Mouse (Mus musculus): ENCODE measurements around the gene Agbl2. TPM values are rescaled to one million over a fixed set of nuclear protein-coding genes. Genes with fewer than 3 reads are reported as not detected.

Agbl2 gene
- under 1 TPM in 2 of 26 experiments, not detected in 24; 0.16 to 0.47 TPM for total RNA-seq (2018; cell fraction: chromatin; rRNA removed)
- not detected for total RNA-seq (2018; cell fraction: cytosol; rRNA removed)
- not detected for total RNA-seq (2018; cell fraction: nucleus; rRNA removed)
- not detected in 3 replicates for polyA plus RNA-seq (2018)

DNA sequence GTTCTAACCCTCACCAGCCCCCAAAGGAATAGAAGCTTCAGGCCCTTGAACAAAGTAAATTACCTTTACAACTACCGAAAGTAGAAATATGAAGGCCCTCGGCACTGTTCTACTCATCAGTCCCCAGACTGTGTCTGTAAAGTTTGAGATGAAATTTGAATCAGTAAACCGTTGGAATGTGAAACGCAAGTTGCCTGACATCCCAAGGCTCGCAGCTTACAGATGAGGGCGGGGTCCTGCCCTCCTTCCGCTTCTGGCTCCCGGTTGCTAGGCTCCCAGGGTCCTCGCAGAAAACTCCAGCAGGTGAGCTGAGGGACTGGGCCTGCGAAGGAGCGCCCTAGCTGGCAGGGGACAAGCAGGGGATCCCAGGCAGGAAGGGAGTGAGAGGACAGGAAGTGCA is at the start of gene Agbl2:
Agbl2 (plus strand) TSS at position 270 of the 400 bp plus-strand sequence.
- Histone ChIP-seq H3K27ac (no peak within 1 kb of the TSS), H3K79me2 (ENCODE audit: inconsistent target) (no peaks in the 10 kb centered on the region), H3K4me3 (ENCODE audit: inconsistent target) (no peak within 1 kb of the TSS), H3K36me3 (ENCODE audit: inconsistent target) (peaks cover 37% of the 10 kb centered on the region)
- WGBS (ENCODE audit: missing documents): 14% methylated on average over 11 of the region's 11 CpGs

DNA sequence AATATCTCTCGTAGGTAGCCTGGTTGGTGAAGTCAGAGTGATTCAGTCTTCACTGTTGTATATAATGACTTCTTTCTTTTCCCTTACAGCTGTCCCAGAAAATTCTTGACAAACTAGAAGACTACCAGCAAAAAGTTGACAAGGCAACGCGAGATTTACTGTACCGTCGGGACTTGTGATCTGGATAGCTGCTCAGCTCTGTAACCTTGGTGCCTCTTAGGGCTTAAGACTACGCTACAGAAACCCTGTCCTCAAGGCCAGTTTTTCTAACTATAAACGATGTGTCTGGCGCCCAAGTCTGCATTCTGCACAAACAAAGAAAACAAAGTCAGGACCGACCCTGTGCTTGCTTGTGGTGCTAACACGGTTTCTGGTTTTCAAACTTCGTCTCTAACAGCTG is 47.2 kb upstream of the Agbl2 start:
- Histone ChIP-seq H3K79me2 (ENCODE audit: inconsistent target) (no peaks in the 10 kb centered on the region), H3K36me3 (ENCODE audit: inconsistent target) (peaks cover 49% of the 10 kb centered on the region), H3K4me3 (ENCODE audit: inconsistent target) (no peak overlapping the region), H3K27ac (no peak overlapping the region)
- WGBS (ENCODE audit: missing documents): 95% methylated on average over 11 of the region's 11 CpGs

DNA sequence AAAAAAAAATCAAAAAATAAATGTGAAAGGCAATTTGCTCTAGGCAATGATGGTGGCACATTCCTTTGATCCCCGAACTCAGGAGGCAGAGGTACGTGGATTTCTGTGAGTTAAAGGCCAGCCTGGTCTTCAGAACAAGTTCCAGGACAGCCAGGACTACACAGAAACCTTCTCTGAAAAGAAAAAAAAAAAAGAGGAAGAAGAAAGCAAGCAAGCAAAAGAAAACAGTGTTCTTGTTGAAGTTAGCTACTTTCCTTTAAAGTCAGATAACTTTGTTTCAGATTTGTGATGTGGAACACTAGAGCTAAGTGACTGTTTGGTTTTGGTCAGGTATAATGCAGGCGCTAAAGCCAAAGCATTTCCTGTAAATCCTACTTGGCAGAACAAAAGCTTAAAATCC is 43.7 kb upstream of the Agbl2 start:
- WGBS (ENCODE audit: missing documents): 72% methylated on average over 3 of the region's 3 CpGs
- no peak overlapping the region for H3K27ac ChIP-seq
- no peak overlapping the region for H3K4me3 ChIP-seq (ENCODE audit: inconsistent target)
- H3K36me3 ChIP-seq (ENCODE audit: inconsistent target): peaks cover 21% of the 10 kb centered on the region; the same call in 1 of the 2 replicates
- H3K79me2 ChIP-seq (ENCODE audit: inconsistent target): no peaks in the 10 kb centered on the region

DNA sequence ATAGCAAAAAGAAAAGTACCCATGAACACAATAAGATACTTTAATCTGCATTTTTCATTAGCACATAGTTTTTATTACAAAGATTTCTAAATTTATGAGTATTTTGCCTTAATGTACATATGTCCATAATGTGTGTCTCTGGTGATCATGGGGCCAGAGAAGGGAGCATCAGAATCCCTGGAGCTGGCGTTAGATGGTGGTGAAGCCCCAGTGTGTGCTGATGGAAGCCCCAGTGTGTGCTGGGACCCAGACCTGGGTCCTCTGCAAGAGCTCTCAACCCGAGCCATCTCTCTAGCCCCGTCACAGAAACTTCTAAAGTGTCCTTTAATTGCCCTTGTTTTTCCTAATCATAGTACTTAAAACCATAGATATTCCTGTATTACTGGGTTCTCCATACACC is 43.2 kb upstream of the Agbl2 start:
- H3K36me3 ChIP-seq (ENCODE audit: inconsistent target): peaks cover 18% of the 10 kb centered on the region; the same call in 1 of the 2 replicates
- H3K27ac ChIP-seq: no peak overlapping the region
- H3K79me2 ChIP-seq (ENCODE audit: inconsistent target): no peaks in the 10 kb centered on the region
- WGBS (ENCODE audit: missing documents): 95% methylated on average over 3 of the region's 3 CpGs
- no peak overlapping the region for H3K4me3 ChIP-seq (ENCODE audit: inconsistent target)

DNA sequence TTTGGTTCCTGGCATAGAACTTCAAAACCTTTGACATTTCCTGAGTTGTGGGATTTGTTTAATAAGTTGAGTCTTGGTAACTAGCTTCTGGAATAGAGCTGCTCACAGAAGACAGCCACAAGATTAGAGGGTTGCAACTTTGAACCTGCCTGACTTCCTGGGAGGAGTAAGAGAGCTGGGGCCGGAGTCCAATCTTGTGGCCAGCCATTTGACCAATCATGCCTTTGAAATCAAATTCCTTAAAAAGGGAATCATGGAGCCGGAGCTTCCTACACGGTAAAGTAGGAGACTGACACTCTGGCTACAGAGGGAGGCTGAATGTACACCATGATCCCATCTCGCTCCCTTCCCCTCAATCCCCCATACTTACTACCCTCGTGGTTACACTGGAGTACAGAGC is 42.6 kb upstream of the Agbl2 start:
- Histone ChIP-seq H3K27ac (no peak overlapping the region), H3K4me3 (ENCODE audit: inconsistent target) (no peak overlapping the region), H3K79me2 (ENCODE audit: inconsistent target) (no peaks in the 10 kb centered on the region), H3K36me3 (ENCODE audit: inconsistent target) (peaks cover 12% of the 10 kb centered on the region; the same call in 1 of the 2 replicates)
- WGBS (ENCODE audit: missing documents): 92% methylated on average over 5 of the region's 5 CpGs

DNA sequence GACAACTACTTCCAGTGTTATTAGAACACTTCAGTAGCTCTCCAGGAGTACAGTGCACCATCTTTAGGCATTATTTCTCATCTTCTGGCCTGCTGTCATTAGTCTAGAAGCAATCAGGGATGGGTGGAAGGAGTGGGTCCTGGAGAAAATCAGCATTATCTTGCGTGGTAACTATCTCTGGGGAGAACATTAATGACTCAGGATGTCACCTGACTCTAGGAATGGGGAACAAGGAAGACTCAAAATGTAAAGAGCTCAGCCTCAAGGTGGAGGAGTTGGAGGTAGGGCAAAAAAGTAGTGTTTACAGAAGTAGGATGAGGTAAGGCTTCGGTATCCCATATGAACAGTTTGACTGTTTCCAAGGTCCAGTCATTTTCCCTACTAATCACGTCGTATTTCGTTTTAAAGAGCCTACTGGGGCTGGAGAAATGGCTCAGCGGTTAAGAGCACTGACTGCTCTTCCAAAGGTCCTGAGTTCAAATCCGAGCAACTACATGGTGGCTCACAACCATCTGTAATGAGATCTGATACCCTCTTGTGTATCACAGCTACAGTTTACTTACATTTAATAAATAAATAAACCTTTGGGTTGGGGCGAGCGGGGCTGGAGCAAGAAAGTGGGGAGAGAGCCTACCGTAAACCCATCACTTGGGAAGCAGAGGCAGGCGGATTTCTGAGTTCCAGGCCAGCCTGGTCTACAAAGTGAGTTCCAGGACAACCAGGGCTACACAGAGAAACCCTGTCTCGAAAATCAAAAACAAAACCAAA is 38.1 kb upstream of the Agbl2 start:
- Histone ChIP-seq H3K36me3 (ENCODE audit: inconsistent target) (no peaks in the 10 kb centered on the region; the same call in 1 of the 2 replicates), H3K4me3 (ENCODE audit: inconsistent target) (peak overlapping the region; percentile 80), H3K79me2 (ENCODE audit: inconsistent target) (peaks cover 37% of the 10 kb centered on the region), H3K27ac (peak overlapping the region; percentile 92)
- 64% methylated on average over 12 of the region's 12 CpGs for WGBS (ENCODE audit: missing documents)

DNA sequence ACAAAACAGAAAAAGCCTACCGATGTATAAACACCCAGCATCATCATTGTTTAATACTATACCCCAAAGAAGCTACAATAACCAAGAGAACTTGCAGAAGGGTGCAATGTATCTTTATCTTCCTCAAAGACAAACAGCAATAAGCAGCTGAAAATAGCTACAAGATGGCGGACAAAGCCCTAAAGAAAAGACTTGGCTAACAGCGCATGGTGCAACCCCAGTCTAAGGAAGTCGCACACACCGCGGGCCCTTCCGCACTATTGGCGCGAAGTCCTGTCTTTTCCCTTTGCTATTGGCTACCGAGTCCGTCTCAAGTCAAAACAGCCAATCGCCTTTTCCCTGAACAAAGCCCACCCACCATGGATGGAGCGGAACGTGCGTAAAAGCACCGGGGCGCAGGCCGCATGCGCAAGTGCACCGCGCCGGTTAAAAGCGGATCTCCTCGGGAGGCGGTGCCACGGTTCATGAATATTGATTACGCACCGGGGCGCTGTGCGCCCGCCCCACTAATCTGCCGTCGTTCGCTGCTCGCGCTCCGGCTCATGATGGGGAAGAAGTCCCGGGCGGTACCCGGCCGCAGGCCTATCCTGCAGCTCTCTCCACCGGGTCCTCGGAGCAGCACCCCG is 37.4 kb upstream of the Agbl2 start, which contains the start of gene Fnbp4:
Fnbp4 (plus strand) TSS at position 318 of the 626 bp plus-strand sequence.
- Histone ChIP-seq H3K36me3 (ENCODE audit: inconsistent target) (no peaks in the 10 kb centered on the region; the same call in 1 of the 2 replicates), H3K4me3 (ENCODE audit: inconsistent target) (peak within 1 kb of the TSS; percentile 80), H3K79me2 (ENCODE audit: inconsistent target) (peaks cover 44% of the 10 kb centered on the region), H3K27ac (peak within 1 kb of the TSS; percentile 92)
- WGBS (ENCODE audit: missing documents): under 1% methylated on average over 44 of the region's 44 CpGs

DNA sequence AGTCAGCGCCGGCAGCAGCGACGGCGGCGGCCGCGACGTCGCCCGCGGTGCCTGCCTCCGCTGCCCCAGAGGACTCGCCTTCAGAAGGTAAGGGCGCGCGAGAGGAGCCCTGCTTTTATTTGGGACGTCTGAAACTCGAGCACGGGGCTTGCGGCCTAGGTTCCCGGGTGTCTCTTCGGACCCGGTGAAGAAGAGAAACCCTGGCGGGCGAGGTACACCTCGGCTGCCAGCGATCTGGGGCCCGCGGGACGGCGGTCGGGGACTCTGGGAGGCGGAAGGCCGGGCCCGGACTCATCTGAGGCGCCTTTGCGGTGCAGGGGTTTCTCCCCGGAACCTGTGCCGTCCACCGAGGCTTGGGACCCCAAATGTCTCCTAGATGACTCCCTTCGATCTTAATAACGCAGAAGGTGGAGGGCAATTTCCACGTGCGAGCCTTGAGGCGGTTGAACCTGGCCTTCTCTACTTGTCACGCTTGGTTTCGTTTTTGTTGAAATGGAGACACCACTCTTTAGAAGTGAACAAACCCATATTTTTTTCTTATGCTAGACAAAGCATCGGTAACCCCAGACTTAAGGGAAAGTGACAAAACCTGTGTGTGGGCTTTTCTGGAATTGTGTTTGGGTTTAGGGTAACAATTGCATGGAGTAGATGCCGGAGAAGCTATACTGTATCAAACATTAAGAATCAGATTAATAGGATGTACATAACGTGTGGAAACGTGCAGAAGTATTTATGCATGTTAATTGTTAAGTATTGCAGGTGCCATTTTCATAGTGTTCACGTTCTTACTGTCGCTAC is 36.6 kb upstream of the Agbl2 start:
- Histone ChIP-seq H3K79me2 (ENCODE audit: inconsistent target) (peaks cover 52% of the 10 kb centered on the region), H3K27ac (peak overlapping the region; percentile 51), H3K4me3 (ENCODE audit: inconsistent target) (peak overlapping the region; percentile 80), H3K36me3 (ENCODE audit: inconsistent target) (peaks cover 2% of the 10 kb centered on the region; the same call in 1 of the 2 replicates)
- under 1% methylated on average over 54 of the region's 54 CpGs for WGBS (ENCODE audit: missing documents)

DNA sequence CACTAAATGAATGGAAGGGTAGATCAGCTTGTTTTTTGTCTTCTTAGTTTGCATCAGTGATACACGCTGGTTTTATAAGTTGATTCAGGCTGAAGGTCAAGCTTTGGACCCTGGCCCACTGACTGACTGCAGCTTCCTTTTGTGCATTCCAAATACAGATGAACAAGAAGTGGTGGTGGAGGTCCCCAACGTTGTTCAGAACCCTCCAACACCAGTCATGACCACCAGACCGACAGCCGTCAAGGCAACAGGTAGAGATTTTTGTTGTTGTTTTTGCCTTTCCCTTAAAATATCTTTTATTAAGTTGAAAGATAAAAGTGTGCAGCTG is 36.0 kb upstream of the Agbl2 start:
- H3K4me3 ChIP-seq (ENCODE audit: inconsistent target): peak overlapping the region; percentile 80
- H3K79me2 ChIP-seq (ENCODE audit: inconsistent target): peaks cover 58% of the 10 kb centered on the region
- WGBS (ENCODE audit: missing documents): 0% methylated on average over 4 of the region's 4 CpGs
- peak overlapping the region; percentile 51 for H3K27ac ChIP-seq
- H3K36me3 ChIP-seq (ENCODE audit: inconsistent target): peaks cover 8% of the 10 kb centered on the region

DNA sequence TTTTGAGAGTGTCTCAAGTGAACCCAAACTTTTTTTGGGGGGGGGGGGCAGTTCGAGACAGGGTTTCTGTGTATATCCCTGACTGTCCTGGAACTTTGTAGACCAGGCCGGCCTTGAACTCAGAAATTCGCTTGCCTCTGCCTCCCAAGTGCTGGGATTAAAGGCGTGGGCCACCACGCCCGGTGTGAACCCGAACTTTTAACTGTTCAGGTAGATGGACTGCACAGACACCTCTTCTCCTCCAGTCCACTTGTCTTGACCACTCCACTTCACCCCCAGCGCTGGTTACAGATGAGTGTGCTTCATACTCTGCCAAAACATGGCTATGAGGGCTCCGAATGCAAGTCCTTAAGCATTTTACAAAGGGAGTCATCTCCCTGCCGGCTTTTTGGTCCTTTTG is 35.4 kb upstream of the Agbl2 start:
- Histone ChIP-seq H3K27ac (no peak overlapping the region), H3K4me3 (ENCODE audit: inconsistent target) (peak overlapping the region; percentile 80), H3K36me3 (ENCODE audit: inconsistent target) (peaks cover 9% of the 10 kb centered on the region), H3K79me2 (ENCODE audit: inconsistent target) (peaks cover 63% of the 10 kb centered on the region)
- 98% methylated on average over 8 of the region's 10 CpGs for WGBS (ENCODE audit: missing documents)

DNA sequence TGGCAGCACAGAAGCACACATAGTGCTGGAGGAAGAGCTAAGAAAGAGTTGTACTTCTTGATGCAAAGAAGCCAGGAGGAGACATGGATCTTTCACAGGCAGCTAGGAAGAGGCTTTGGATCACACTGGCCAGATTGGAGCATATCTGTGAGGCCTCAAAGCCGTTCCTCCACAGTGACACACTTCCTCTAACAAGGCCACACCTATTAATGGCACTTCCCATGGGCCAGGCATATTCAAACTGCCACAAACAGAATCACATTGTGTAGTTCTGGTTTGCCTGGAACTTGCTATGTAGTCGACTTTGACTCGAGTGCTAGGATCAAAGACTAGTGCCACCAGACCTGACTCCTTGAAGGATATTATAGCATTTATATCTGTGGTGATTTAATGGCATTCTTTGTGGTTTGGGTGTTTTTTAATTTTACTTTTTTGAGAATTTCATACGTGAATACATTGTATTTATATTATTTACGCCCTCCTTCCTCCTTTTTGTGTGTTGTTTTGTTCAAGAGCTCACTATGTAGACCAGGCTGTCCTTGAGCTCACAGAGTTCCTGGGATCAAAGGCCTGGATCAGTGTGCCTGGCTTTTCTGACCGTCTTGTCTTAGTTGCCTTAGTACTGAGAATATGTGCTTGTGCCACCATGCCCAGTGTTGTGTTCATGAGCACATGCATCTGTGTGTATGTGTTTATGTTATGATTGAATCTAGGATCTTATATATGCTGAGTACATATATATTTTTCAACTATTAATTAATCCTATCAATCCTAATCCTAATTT is 32.7 kb upstream of the Agbl2 start:
- Histone ChIP-seq H3K36me3 (ENCODE audit: inconsistent target) (peaks cover 35% of the 10 kb centered on the region), H3K79me2 (ENCODE audit: inconsistent target) (peaks cover 89% of the 10 kb centered on the region), H3K27ac (peak overlapping the region; percentile 17), H3K4me3 (ENCODE audit: inconsistent target) (no peak overlapping the region)
- 60% methylated on average over 6 of the region's 6 CpGs for WGBS (ENCODE audit: missing documents)

DNA sequence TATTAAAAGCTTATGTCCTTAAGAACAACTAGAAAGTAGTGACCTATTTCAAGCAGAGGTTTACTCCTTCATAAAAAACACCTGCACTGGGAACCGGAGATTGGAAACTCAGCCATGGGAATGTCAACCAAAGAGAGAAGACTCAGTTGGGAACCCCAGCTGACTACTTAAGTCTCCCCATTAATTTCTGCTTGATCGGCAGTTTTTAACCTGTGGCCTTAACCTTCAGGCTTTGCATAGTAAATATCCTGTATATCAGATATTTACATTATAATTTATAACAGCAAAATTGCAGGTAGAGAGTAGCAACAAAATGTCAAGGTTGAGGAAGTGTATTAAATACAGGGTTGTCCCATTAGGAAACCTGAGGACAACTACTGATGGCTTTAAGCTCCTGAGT is 29.0 kb upstream of the Agbl2 start:
- WGBS (ENCODE audit: missing documents): 85% methylated on average over 2 of the region's 2 CpGs
- peaks cover 90% of the 10 kb centered on the region for H3K79me2 ChIP-seq (ENCODE audit: inconsistent target)
- no peak overlapping the region for H3K4me3 ChIP-seq (ENCODE audit: inconsistent target)
- peaks cover 66% of the 10 kb centered on the region for H3K36me3 ChIP-seq (ENCODE audit: inconsistent target)
- H3K27ac ChIP-seq: no peak overlapping the region

DNA sequence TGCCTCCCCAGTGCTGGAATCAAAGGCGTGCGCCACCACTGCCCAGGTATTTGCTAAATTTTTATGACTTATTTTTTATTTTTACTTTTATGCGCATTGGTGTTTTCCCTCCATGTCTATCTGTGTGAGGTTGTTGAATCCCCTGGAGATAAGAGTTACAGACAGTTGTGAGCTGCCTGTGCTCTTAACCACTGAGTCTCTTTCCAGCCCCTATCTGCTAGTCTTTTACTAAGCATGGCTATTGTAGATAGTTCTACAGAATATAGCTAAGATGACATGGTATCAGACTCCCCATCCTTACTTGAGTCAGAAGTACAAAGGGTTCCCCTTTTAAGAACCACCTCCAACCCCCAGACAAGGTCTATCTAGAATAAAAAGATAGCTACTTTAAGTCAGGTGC is 28.3 kb upstream of the Agbl2 start:
- no peak overlapping the region for H3K27ac ChIP-seq
- WGBS (ENCODE audit: missing documents): 80% methylated on average over 1 of the region's 3 CpGs
- H3K4me3 ChIP-seq (ENCODE audit: inconsistent target): no peak overlapping the region
- peaks cover 72% of the 10 kb centered on the region for H3K36me3 ChIP-seq (ENCODE audit: inconsistent target)
- peaks cover 90% of the 10 kb centered on the region for H3K79me2 ChIP-seq (ENCODE audit: inconsistent target)

DNA sequence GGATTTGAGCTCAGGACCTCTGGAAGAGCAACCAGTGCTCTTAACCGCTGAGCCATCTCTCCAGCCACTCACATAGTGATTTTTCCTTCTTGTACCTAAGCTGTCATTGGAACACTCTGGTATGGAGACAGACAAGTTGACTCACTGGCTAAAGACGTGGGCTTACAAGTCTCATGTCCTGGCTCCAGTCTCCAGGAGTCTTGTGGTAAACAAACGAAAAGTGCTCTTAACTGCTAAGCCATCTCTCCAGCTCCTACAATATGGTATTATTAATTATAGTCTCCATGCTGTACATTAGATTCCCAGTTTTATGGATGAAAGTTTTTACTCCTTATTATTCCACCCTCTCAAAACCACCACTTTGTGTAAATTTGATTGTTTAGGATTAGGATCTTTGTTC is 17.4 kb upstream of the Agbl2 start:
- Histone ChIP-seq H3K79me2 (ENCODE audit: inconsistent target) (peaks cover 42% of the 10 kb centered on the region; the same call in 1 of the 2 replicates), H3K36me3 (ENCODE audit: inconsistent target) (peaks cover 90% of the 10 kb centered on the region), H3K27ac (no peak overlapping the region), H3K4me3 (ENCODE audit: inconsistent target) (no peak overlapping the region)
- WGBS (ENCODE audit: missing documents): 96% methylated on average over 3 of the region's 3 CpGs

Data from macrophage (primary cell).